Mouse (Mus musculus): Measurements from ENCODE around the gene Cux2.

Cux2 gene

GRCm38 (mm10) chr5:121836692-121837415, 213.0 kb downstream of the Cux2 start:
- DNase-seq (ENCODE audit: low spot score): peak; percentile 70

GRCm38 (mm10) chr5:121835949-121836691, 213.8 kb downstream of the Cux2 start:
- DNase-seq (ENCODE audit: low spot score): peak; percentile 55

DNA sequence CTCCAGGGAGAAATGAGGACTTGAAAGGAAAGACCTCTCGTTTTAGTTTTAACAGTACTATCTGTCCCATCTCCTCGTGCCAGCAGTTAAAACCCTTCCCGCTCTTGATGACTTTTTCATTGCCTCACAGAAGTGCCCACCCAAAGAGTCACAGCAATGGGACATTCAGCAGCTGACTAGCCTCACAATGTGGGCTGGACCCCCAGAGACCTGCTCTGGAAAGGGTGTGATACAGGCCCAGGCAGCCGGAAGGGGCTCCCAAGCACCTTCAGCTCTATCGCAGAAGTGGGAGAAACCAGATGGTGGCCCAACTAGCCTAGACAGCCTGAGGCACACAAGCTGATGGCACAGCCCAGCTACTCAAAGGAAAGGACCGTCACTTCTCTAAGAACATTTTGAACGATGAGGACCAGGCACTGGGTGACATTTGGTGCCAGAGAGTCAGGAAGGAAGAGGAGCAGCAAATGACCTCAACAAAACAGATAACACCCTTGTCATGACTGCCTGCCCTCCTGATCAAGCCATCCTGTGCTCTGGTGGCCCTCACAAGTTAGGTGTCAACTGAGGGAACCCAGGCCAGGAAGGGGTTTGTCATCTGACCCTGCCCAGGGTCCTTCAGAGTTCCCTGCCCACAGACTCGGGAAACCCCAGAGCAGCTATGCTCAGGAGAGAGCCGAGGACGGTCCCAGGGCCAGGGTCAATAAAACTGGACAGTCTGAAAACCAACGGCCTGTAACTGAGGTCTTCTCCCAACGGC, 214.7 kb downstream of the Cux2 start:
- no peak for DNase-seq (ENCODE audit: low spot score)

- no peak for DNase-seq (ENCODE audit: low spot score)
These were observed 215.7 kb downstream of the Cux2 start for GRCm38 (mm10) chr5:121834241-121834606.

DNA sequence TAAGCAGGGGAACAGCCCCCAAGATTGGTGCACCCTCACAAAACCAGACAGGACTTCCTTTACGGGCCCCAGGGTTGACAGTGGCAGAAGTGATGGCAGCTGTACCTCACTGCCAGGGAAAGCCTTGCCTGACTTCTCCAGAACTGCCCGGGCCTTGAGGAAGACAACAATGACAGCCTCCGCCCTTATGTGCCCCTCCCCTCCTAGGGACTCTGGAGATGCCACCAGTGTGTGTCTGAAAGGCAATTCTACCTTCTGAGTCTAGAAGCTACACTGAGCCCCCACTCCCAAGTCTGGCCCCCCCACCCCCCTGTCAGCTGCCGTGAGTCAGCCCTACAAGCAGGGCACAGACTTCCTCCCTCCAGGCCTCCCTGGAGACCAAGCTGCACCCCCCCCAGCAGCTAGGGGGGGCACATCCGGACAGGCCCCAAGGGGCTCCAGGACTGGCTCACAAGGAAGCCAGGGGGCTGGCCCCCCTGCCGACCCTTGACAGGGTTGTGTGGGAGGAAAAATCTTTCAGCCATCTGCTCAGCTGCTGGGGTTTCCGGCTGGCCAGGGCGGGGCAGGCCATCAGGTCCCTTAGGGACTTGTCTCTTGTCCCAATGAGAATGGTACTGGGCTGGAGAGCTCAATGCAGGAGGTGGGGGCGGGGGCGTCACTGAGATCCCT, 216.2 kb downstream of the Cux2 start:
- DNase-seq (ENCODE audit: low spot score): no peak

DNA sequence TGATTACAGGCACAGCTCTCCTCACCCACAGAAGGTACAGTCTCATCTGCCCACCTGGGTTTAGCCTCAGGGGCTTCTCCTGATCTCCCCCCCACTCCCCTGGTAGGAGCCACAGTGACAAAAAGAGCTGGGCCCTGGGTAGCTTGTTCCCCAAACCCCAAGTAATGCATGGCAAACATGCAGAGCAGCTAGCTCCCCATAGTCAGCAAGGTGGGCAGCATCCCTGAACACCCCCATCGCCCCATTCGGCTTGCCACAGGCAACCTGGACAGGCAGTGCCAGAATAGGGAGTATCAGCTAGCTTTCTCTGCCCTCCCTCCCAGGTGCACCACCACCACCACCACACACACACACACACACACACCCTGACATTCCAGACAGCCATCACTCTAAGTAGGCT, 216.7 kb downstream of the Cux2 start:
- DNase-seq (ENCODE audit: low spot score): no peak

- no peak for DNase-seq (ENCODE audit: low spot score)
These were observed 217.3 kb downstream of the Cux2 start for GRCm38 (mm10) chr5:121832376-121833155.

DNA sequence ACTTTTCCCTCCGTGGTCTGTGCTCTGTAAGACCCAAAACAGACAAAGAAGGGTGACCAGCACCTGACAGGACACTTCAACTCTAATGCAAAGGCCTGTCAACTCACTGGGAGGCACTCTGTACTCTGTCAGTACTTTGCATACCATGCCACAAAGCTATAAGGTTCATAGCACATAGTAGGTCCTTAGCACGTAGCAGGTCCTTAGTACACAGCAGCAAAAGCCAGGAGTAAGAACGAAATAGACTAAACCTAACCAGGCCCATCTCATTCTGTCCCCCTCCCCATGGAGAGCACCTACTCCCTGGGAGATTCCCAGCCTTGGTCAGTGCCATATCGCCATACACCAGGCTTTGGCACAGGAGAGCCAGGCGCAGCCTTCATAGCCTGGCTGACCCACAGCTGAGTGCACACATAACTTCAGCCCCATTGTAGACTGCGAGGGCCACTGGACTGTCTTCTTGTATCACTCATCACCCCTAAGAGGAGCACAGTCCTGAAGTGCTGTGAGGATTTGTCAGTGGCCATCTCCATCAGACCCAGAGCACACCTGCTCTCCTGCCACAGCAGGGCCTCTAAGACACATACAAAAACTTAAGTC, 218.8 kb downstream of the Cux2 start:
- DNase-seq (ENCODE audit: low spot score): no peak

DNA sequence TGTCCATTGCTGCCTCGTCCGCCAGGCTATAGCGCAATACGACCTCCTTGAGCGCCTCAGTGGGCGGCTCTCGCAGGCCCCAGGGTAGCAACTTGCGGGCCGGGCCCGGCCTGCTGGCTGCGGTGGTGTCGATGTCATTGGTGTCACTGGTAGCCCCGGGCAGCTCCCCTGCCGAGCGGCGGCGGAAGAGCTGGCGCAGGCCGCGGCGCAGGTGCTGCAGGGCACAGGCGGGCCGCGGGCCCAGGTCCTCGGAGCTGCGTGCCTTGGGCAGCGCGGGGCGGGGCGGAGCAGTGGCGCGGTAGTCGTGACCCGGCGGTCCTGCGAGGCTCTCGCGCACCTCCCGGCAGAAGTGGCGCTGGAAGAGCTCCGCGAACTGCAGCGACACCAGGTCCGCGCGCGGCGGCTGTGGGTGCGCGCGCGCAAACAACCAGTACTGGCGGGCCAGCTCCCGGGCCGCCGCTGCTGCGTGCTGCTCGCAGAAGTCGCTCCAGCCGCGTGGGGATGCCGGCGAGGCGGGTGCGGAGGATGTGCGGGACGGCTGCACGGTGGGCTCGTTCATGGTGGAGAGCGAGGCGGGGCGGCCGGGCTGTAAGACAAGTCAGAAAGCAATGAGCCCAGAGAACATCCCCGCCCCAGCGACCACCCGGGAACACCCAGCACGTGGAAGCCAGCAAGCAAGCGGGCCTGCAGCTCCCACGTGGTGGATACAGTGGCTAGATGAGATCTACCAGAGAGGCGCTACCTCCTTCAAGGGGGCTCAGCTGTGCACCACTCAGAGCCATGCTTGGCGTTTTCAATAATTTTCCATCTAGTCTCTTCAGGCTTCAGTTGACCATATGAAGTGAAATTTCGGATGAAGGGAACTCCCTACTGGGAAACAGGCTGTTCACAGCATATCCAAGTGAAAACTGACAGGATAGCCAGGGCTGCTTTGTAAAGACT, 221.1 kb downstream of the Cux2 start:
- DNase-seq (ENCODE audit: low spot score): no peak

DNA sequence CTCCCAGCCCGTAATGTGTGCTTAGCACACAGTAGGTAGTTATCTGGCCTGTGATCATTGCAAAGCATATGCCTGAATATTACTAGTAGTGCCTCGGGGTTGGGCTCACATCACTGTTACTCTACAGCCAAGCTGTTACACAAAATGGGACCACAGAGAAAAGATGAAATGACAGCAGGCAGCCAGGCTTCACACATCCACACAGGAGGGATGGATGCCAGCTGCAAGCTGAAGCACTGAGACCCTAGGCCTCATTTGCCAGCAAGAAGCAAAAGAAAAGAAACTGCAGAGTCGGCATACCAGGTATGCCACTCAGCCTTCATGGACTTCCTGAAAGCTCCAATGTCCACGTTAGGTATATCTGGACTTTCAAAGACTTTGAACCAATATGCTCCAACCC, 222.0 kb downstream of the Cux2 start:
- DNase-seq (ENCODE audit: low spot score): no peak

GRCm38 (mm10) chr5:121825606-121826005, 224.3 kb downstream of the Cux2 start:
- DNase-seq (ENCODE audit: low spot score): no peak

- no peak for DNase-seq (ENCODE audit: low spot score)
These were observed 225.8 kb downstream of the Cux2 start for GRCm38 (mm10) chr5:121824121-121824520.

DNA sequence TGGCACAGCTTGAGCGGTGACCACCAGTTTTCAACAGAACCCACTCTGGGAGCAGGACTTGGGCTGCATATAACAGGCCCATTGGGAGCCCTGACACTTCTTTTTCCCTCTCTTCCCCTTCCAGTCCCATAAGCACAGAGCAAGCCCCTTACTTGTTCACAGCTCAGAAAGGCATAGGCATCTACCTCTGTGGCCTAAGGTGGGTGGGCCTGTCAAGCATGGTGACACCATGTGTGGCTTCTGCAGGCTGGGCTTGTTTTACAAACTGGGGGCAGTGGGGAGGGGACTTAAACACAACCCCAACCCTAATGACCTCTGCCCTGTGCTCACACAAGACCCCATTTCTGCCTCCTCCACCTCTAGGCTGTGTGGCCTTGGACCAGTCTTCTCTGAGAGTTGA, 226.2 kb downstream of the Cux2 start:
- no peak for DNase-seq (ENCODE audit: low spot score)

GRCm38 (mm10) chr5:121822786-121823505, 227.0 kb downstream of the Cux2 start:
- DNase-seq (ENCODE audit: low spot score): no peak

DNA sequence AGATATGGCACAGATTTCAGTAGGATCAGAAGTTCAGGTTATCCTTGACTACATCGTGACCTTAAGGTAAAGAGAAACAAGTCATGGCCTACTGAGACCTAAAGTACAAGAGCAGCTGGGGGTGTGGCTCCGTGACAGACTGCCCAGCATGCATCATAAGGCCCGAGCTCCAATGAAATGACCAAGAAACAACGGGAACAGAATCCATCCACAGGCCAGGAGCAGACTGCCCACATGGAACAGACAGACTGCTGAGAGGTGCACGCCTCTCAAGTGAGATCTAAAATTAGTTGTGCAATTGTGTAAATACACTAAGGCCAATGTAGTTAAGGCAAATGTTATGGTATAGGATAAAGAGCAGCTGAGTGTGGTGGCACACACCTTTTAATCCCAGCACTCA, 228.3 kb downstream of the Cux2 start:
- no peak for DNase-seq (ENCODE audit: low spot score)

GRCm38 (mm10) chr5:121821116-121821515, 228.8 kb downstream of the Cux2 start:
- no peak for DNase-seq (ENCODE audit: low spot score)

- DNase-seq (ENCODE audit: low spot score): no peak
These were observed 229.2 kb downstream of the Cux2 start for GRCm38 (mm10) chr5:121820657-121821056.

- DNase-seq (ENCODE audit: low spot score): no peak
These were observed 229.7 kb downstream of the Cux2 start for GRCm38 (mm10) chr5:121820161-121820560.

- no peak for DNase-seq (ENCODE audit: low spot score)
These were observed 230.3 kb downstream of the Cux2 start for GRCm38 (mm10) chr5:121819559-121819958.
